Mouse (Mus musculus): ENCODE measurements around the gene Wdr35.

DNA sequence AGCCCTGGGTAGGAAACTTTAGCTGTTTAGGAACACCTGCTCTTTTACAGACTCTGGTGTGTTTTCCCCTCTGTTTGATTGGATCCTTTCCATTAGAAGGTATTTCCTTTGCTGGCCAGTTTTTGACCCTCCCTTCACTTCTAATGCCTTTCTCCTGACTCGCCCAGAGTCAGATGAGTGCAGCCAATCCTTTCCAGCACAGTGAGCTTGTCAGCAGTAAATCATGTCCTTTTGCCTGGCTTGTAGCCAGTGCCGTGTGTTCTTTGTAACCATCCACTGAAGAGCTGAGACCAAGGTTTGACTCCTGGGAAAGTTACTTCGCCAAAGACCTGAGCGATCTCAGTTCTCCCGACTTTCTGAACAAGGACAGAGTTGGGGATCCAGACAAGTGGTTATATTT lies 38.3 kb upstream of the Wdr35 start:
- no peak for TF ChIP-seq CTCF (IDR thresholded peaks at IDR 0.05; ENCODE audit: control insufficient read depth, insufficient read depth, low read length)
- TF ChIP-seq POLR2A (IDR thresholded peaks at IDR 0.05; ENCODE audit: borderline replicate concordance, control insufficient read depth, low read depth, low read length), result no peak
